Mouse (Mus musculus): ENCODE data around the gene Fsd1.
A peak's percentile ranks its signal among the peaks of the same experiment; 100 is the strongest.

Gene Fsd1

DNA sequence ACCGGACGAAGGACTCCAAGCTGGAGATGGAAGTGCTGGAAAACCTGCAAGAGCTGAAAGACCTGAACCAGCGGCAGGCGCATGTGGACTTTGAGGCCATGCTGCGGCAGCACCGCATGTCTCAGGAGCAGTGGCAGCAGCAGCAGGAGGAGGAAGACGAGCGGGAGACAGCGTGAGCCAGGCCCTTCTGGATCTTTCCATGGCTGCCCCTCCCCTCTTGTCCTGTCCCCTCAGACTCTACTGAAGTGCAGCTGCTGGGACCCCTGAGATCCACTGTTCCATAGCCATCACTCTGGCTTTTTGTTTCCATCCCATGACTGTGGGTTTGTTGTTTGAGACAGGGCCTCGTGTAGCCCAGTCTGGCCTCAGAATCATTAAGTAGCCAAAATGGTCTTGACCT lies 21.8 kb upstream of the Fsd1 start:
- DNase-seq = no peak

- no peak for DNase-seq
These were observed 21.3 kb upstream of the Fsd1 start for GRCm38 (mm10) chr17:55964996-55965395.

DNA sequence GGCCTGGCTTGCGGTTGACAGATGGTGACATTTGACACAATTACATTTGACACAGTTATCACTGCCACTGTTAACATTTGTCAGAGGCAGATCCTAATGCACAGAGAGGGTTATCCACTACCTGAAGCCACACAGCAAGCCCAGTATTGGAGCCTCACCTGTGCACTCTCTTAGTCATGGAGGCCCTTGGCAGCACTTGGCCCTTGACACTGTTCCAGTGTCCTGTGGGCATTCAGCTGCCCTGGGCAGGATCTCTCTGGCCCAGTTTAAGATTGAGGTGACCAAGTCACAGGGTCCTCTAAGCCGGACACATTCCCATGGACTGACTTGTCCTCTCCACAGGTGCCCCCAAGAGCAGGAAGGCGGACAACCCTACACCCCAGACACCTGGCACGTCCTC lies 19.1 kb upstream of the Fsd1 start:
- no peak for DNase-seq

GRCm38 (mm10) chr17:55968210-55968609 lies 18.1 kb upstream of the Fsd1 start:
- no peak for DNase-seq

DNA sequence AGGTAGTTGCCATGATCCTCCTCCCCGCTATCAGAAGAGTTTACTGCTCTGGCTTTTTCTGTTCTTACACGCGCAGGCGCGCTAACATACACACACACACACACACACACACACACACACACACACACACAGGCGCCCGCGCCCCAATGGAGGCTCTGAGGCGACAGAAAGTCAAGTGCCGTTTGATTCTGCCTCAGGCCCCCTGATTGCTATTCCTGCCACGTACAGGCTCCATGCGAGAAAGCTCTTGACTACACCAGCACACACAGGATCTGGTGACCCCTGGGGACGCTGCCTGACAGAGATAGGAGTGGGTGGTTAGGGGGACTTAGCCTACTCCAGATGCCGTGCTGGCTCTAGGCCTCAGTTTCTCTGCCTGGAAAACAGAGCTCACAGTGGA lies 16.7 kb upstream of the Fsd1 start:
- DNase-seq = peak; percentile 74

- DNase-seq = peak; percentile 71
These were observed 16.1 kb upstream of the Fsd1 start, which contains the start of gene Shd for GRCm38 (mm10) chr17:55969966-55970891. Shd (plus strand) TSS chr17:55970467.

- DNase-seq = no peak
These were observed 14.9 kb upstream of the Fsd1 start for GRCm38 (mm10) chr17:55971453-55971852.

GRCm38 (mm10) chr17:55976255-55976862 lies 9.9 kb upstream of the Fsd1 start:
- peak; percentile 81 for DNase-seq

DNA sequence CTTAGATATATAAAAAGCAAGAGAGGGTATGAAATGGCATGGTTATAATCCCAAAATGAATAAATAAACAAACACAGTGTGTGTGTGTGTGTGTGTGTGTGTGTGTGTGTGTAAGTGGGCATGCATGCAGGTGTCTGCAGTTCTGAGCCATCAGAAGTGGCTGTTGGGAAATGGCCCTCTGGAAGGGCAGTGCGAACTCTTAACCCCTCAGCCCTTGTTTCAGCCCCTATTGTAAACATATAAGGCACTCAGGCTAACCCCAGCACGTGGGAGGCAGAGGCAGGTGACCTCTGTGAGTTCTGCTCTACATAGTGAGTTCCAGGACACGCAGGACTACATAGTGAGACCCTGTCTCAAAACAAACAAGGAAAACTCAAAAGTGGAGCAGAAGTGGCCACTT lies 9.0 kb upstream of the Fsd1 start:
- DNase-seq = no peak

DNA sequence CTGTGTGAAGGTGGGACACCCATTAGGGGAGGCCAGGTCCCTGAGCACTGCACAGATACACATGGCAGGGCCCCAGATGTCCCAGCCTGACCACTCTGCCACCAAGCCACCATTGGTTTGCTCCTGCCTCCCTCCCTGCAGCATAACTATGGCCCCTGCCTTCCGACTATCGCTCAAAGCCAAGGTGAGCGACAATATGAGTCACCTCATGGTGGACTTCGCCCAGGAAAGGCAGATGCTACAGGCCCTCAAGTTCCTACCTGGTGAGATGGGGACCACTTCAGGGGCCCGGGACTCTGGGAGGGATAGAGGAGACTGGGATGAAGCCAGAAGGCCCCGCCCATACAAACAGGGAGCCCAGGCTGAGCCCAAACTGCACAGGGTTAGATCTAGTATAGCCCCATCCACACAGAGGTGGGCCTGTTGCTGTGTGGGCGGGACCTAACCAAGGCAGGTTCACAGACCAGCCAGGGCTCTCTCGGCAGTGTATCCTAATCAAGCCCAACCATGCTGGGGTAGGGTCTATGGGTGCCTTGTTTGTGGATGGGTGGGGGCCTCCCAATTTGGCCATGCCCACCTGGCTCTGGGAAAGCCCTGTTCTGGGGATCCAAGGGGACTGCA lies 4.1 kb downstream of the Fsd1 start:
- DNase-seq = no peak

DNA sequence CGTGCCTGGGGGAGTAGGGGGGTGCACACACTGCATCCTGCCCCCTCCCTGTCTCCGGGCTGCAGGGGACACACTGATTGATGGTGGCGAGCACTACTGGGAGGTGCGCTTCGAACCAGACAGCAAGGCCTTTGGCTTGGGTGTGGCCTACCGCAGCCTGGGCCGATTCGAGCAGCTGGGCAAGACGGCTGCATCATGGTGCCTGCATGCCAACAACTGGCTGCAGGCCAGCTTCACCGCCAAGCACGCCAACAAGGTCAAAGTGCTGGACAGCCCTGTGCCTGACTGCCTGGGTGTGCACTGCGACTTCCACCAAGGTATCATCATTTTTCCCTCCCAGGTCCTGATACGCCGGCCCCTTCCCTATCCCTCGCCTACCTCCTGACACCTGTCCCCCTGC lies 9.7 kb downstream of the Fsd1 start:
- DNase-seq = no peak

DNA sequence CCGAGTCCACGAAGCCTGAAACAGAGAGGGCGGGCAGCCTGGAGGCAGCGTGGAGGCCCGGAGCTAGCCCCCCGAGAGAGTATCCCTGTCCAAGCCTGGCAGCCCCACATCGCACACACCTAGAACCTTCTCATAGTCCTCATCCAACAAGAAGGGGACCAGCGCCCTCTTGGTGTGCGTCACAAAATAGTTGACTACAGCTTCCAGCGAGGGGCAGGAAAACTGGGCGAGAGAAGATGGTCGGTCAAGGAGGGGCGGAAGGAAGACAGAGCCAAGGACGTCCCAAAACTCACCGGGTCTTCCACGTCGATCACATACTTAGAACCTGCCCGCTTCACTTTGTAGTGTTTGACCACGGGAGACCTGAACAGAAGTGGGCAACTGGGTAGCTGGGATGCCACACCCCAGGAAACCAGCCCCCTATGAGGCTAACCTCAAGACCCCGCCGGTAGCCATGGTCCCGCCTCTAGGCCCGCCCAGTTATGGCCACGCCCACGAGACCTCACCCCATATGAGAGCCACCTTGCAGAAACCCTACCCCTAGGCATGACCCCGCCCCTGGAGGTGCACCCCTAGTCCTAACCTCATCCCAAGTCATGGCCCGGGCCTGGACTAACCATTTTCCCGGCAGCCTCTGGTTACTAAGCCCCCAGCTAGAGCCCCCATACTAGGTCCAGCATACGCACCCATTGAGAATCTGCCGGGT lies 13.6 kb downstream of the Fsd1 start:
- DNase-seq = no peak

GRCm38 (mm10) chr17:56003000-56003399 lies 16.7 kb downstream of the Fsd1 start:
- no peak for DNase-seq

- DNase-seq = no peak
These were observed 19.2 kb downstream of the Fsd1 start, which contains the start of the genes Stap2 and Mpnd for GRCm38 (mm10) chr17:56005415-56006061. Stap2 (minus strand) TSS chr17:56005584. Mpnd (plus strand) TSS chr17:56005711.

DNA sequence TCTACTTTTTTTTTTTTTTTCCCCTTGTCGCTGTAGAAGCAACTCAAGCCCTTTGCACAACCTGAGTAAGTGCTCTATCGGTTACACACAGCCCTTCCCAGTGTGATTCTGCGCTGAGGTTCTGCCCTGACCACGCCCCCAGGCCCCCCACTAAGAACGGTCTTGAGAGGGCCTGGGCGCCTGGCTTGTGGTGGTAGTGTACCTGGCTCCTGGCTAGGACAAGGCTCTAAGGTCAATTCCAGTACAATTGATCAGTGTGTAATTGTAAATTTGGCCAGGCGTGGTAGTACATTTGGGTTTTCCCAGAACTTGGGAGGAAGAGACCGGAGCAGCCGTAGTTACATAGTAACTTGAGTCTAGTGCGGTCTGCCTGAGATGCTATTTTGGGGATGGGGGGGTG lies 20.6 kb downstream of the Fsd1 start:
- no peak for DNase-seq

DNA sequence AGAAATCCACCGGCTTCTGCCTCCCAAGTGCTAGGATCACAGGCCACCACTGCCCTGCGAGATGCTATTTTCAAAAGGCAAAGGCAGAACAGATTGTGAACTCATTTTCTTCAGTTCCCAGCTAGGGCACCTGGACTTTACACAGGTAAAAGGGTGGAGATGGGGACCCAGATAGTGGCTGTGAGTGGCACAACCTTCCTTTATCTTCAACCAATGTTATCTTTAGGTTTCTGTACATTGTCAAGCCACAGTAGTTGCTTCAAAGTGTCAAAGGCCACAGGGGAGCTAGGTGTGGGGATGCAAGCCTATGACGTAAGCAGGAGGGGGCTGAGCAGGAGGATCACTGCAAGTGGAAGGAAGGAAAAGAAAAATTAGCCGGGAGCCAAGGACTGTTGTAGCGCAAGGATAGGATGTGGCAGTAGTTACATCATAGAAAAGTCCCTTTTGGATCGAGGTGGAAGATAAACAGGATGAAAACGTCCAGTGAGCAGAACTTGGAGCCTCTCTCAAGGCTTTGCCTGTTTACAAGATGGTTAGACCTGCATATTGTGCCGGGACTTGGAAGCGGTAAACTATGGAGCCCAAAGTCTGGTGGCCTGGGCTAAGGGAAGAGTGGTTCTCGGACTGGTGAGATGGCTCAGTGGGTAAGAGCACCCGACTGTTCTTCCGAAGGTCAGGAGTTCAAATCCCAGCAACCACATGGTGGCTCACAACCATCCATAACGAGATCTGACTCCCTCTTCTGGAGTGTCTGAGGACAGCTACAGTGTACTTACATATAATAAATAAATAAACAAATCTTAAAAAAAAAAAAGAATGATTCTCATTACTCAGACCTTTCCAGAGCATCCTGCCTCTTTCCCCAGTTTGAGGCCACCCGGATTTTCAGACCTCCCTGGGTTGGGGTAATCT lies 21.4 kb downstream of the Fsd1 start:
- no peak for DNase-seq

- DNase-seq = peak; percentile 85
These were observed 22.2 kb downstream of the Fsd1 start for GRCm38 (mm10) chr17:56008356-56009087.

DNA sequence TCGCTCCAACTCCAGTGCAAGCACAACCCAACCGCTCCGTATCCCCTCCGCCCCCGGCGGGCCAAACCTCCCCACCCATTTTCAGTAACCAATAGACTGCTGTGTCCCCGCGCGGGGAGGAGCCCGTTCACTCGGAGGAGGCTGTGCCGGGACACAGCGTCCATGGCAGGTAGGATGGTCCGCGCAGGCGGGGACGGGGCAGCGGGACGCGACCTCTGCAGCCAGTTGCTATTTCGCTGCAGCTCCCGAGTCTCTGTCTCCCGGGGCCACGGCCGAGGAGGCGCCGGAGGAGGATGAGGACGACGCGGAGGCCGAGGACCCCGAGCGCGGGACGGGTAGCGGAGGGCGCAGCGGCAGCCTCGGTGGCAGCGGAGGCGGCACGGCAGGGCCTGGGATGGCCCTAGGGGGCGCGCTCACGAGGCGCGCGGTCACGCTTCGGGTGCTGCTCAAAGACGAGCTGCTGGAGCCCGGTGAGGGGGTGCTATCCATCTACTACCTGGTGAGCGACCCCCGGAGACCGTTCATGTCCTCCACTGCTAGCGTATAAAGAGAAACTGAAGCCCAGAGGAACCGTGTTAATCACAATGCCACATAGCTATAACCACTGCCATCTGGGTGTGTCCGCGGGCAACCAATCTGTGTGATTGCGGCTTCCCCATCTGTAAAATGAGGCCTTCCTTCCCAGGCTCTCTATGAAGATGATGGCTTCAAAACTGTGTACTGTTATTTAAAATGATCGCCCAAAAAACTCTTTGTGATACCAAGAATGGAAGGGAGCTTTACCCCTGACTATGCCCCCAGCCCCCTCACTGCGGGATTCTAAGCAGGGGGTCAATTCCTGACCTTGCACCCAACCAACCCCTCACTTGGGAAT lies 23.0 kb downstream of the Fsd1 start:
- DNase-seq = peak; percentile 86

DNA sequence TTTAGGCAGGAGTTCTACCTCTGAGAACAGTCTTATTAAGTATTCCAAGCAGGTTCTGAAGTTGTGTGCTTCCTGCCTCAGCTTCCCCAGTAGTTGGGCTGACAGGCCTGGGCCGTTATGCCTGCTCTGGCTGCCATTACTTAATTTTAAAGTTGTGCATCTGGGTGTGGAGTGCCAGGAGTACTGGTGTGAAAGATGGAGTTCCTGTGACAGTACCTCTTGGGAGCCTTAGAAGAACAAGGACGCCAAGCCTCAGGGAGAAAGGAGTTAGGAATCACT lies 23.6 kb downstream of the Fsd1 start:
- no peak for DNase-seq

DNA sequence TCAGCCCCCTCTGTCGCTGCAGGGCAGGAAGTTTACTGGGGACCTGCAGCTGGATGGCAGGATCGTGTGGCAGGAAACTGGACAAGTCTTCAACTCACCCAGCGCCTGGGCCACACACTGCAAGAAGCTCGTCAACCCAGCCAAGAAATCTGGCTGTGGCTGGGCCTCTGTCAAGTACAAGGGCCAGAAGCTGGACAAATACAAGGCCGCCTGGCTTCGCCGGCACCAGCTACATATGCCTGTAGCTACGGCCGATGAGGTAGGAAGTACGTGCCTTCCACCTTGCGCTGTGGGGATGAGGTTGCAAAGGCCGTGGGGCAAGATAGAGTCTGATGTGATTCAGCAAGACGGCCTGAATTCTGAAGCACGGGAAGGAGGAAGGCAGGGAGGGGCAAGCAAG lies 23.9 kb downstream of the Fsd1 start:
- DNase-seq = no peak

Measured in right cerebral cortex, postnatal 4 days (tissue).